Mouse (Mus musculus) left cerebral cortex, adult 8-10 months (tissue): Measurements from ENCODE around the gene Wfdc12. TPM values are rescaled to one million over a fixed set of nuclear protein-coding genes. Genes with fewer than 3 reads are reported as not detected.
"Not testable (repeated sequence)": the region's sequence is repeated elsewhere in the genome, so short reads cannot be mapped to it uniquely, and the experiment has no call there.

Source experiments
- DNase-seq, 2 experiments: peaks; one replicate each; pipeline ENCODE4 v3.0.0; 2022; ENCODE audit warnings: low spot score in 2 of 2
- total RNA-seq, 4 experiments: library from RNA; stranded (reverse); gene quantifications; 2 replicates each; pipeline ENCODE4 v1.2.4; 2022

Wfdc12 gene
- total RNA-seq = not detected

GRCm38 (mm10) chr2:164190576-164190975 lies at the start of gene Wfdc12:
Gene Wfdc12 (minus strand): TSS chr2:164190608.
- no peak for DNase-seq

GRCm38 (mm10) chr2:164238366-164238765 lies 48.0 kb upstream of the Wfdc12 start, which contains the start of gene Svs2:
Gene Svs2 (minus strand): TSS chr2:164238466.
- no peak for DNase-seq

GRCm38 (mm10) chr2:164232671-164233070 lies 42.3 kb upstream of the Wfdc12 start:
- no peak for DNase-seq

GRCm38 (mm10) chr2:164228361-164229070 lies 38.1 kb upstream of the Wfdc12 start:
- no peak for DNase-seq

- no peak for DNase-seq
Measured at GRCm38 (mm10) chr2:164221522-164221921, 31.1 kb upstream of the Wfdc12 start, which contains the start of gene Wfdc15b. Gene Wfdc15b (minus strand): TSS chr2:164221660.

- DNase-seq = no peak
Measured at GRCm38 (mm10) chr2:164219295-164219694, 28.9 kb upstream of the Wfdc12 start.

- peak in 1 of 2 experiments; percentile 20 for DNase-seq
Measured at GRCm38 (mm10) chr2:164212711-164213110, 22.3 kb upstream of the Wfdc12 start.

- DNase-seq = no peak
Measured at GRCm38 (mm10) chr2:164210892-164211291, 20.5 kb upstream of the Wfdc12 start.

GRCm38 (mm10) chr2:164206676-164207075 lies 16.3 kb upstream of the Wfdc12 start:
- no peak for DNase-seq

- not testable (repeated sequence) for DNase-seq
Measured at GRCm38 (mm10) chr2:164206011-164206410, 15.6 kb upstream of the Wfdc12 start.

GRCm38 (mm10) chr2:164199626-164200327 lies 9.4 kb upstream of the Wfdc12 start, which contains the start of gene Wfdc15a:
Gene Wfdc15a (minus strand): TSS chr2:164200130.
- no peak for DNase-seq

- no peak for DNase-seq
Measured at GRCm38 (mm10) chr2:164196700-164196990, 6.2 kb upstream of the Wfdc12 start.

- DNase-seq = no peak
Measured at GRCm38 (mm10) chr2:164195971-164196699, 5.7 kb upstream of the Wfdc12 start.

GRCm38 (mm10) chr2:164194959-164195630 lies 4.7 kb upstream of the Wfdc12 start:
- DNase-seq = no peak

GRCm38 (mm10) chr2:164192279-164192678 lies 1.9 kb upstream of the Wfdc12 start:
- no peak for DNase-seq

GRCm38 (mm10) chr2:164188722-164189121 lies 1.7 kb downstream of the Wfdc12 start:
- no peak for DNase-seq

GRCm38 (mm10) chr2:164184145-164184719 lies 6.2 kb downstream of the Wfdc12 start:
- no peak for DNase-seq

- no peak for DNase-seq
Measured at GRCm38 (mm10) chr2:164183340-164183739, 7.1 kb downstream of the Wfdc12 start.

GRCm38 (mm10) chr2:164182692-164183255 lies 7.6 kb downstream of the Wfdc12 start, which contains the start of gene Wfdc5:
Gene Wfdc5 (minus strand): TSS chr2:164182742.
- no peak for DNase-seq

GRCm38 (mm10) chr2:164180770-164181169 lies 9.6 kb downstream of the Wfdc12 start:
- DNase-seq = no peak

- no peak for DNase-seq
Measured at GRCm38 (mm10) chr2:164180124-164180523, 10.3 kb downstream of the Wfdc12 start.
